Mouse (Mus musculus): ENCODE data around the gene Cops8. TPM values are rescaled to one million over a fixed set of nuclear protein-coding genes. Genes with fewer than 3 reads are reported as not detected.

The Cops8 gene
- 128 and 140 TPM in 2 replicates for polyA plus RNA-seq (2015; fragmentation: Nextera tagmentation; extraction: Ambion mirVana)

GRCm38 (mm10) chr1:90602759-90603560 is at the start of gene Cops8:
Gene Cops8 (plus strand): TSS chr1:90602981.

Other genes starting within 250 kb of the Cops8 start
- gene Col6a3, start 241.0 kb downstream of the Cops8 start, polyA plus RNA-seq (2015; fragmentation: Nextera tagmentation; extraction: Ambion mirVana), result 7.3 and 8.4 TPM in 2 replicates